Mouse (Mus musculus) CD4-positive, CD25-positive, alpha-beta regulatory T cell (primary cell): ENCODE measurements around the gene Bola1. TPM values are rescaled to one million over a fixed set of nuclear protein-coding genes. Genes with fewer than 3 reads are reported as not detected.

Experiments
- polyA plus RNA-seq: library from polyadenylated mRNA; unstranded; fragments of 100-300 nt; shearing (Covaris generic); gene quantifications from one replicate; pipeline ENCODE4 v1.2.1, GENCODE M21; 2017

Gene Bola1
- polyA plus RNA-seq, 1 experiment from 2014 or later = 32.6 TPM

Other genes starting within 250 kb of the Bola1 start
- gene Plekho1, start 223.7 kb downstream of the Bola1 start, polyA plus RNA-seq = 9.1 TPM
- 28.6 TPM for gene Vps45, start 161.2 kb downstream of the Bola1 start, polyA plus RNA-seq
- gene Otud7b, start 115.2 kb downstream of the Bola1 start, polyA plus RNA-seq = 19.7 TPM
- gene Mtmr11, start 57.7 kb downstream of the Bola1 start, polyA plus RNA-seq = 3.7 TPM
- gene Sf3b4, start 47.4 kb downstream of the Bola1 start, polyA plus RNA-seq = 140 TPM
- 3.5 TPM for gene Sv2a, start 38.6 kb downstream of the Bola1 start, polyA plus RNA-seq
- gene Hist2h2ab, start 156 bp upstream of the Bola1 start, polyA plus RNA-seq = 0.95 TPM
- 9.2 TPM for gene Hist2h2ac, start 1.2 kb upstream of the Bola1 start, polyA plus RNA-seq
- gene Hist2h2be, start 1.4 kb upstream of the Bola1 start, polyA plus RNA-seq = 4.6 TPM
- gene Hist2h3c2, start 19.4 kb upstream of the Bola1 start, polyA plus RNA-seq = 0.77 TPM
- gene Hist2h2aa2, start 20.6 kb upstream of the Bola1 start, polyA plus RNA-seq = 73.7 TPM
- gene Hist2h2aa1, start 25.8 kb upstream of the Bola1 start, polyA plus RNA-seq = not detected
- not detected for gene Hist2h3c1, start 27.0 kb upstream of the Bola1 start, polyA plus RNA-seq
- gene Hist2h4, start 43.6 kb upstream of the Bola1 start, polyA plus RNA-seq = 4.2 TPM
- 7.6 TPM for gene Hist2h3b, start 48.9 kb upstream of the Bola1 start, polyA plus RNA-seq
- gene Hist2h2bb, start 50.0 kb upstream of the Bola1 start, polyA plus RNA-seq = 5.4 TPM
- gene Fcgr1, start 74.3 kb upstream of the Bola1 start, polyA plus RNA-seq = 0.20 TPM
- gene BC107364, start 232.6 kb upstream of the Bola1 start, polyA plus RNA-seq = not detected